Mouse (Mus musculus): Measurements from ENCODE around the gene Prkar1a.

Prkar1a gene

GRCm38 (mm10) chr11:109673741-109674140 is 24.5 kb downstream of the Prkar1a start:
- no peak for DNase-seq

GRCm38 (mm10) chr11:109674542-109674941 is 25.3 kb downstream of the Prkar1a start:
- DNase-seq = no peak

GRCm38 (mm10) chr11:109675208-109675607 is 26.0 kb downstream of the Prkar1a start:
- no peak for DNase-seq

- DNase-seq = no peak
Observed at GRCm38 (mm10) chr11:109675771-109676170, 26.6 kb downstream of the Prkar1a start.

GRCm38 (mm10) chr11:109676621-109677373 is 27.6 kb downstream of the Prkar1a start:
- DNase-seq = no peak

- DNase-seq = no peak
Observed at GRCm38 (mm10) chr11:109678291-109678690, 29.1 kb downstream of the Prkar1a start.

GRCm38 (mm10) chr11:109680934-109681333 is 31.7 kb downstream of the Prkar1a start:
- DNase-seq = no peak

- DNase-seq = no peak
Observed at GRCm38 (mm10) chr11:109681556-109681955, 32.4 kb downstream of the Prkar1a start.

GRCm38 (mm10) chr11:109682221-109682620 is 33.0 kb downstream of the Prkar1a start:
- DNase-seq = no peak

- DNase-seq = no peak
Observed at GRCm38 (mm10) chr11:109689539-109689938, 40.3 kb downstream of the Prkar1a start.

- no peak for DNase-seq
Observed at GRCm38 (mm10) chr11:109692737-109693136, 43.5 kb downstream of the Prkar1a start.

GRCm38 (mm10) chr11:109696519-109696918 is 47.3 kb downstream of the Prkar1a start:
- DNase-seq = no peak

- DNase-seq = no peak
Observed at GRCm38 (mm10) chr11:109697089-109697643, 48.0 kb downstream of the Prkar1a start.

GRCm38 (mm10) chr11:109698740-109699139 is 49.5 kb downstream of the Prkar1a start:
- DNase-seq = no peak

- no peak for DNase-seq
Observed at GRCm38 (mm10) chr11:109699784-109700183, 50.6 kb downstream of the Prkar1a start.

- DNase-seq = no peak
Observed at GRCm38 (mm10) chr11:109700761-109701160, 51.6 kb downstream of the Prkar1a start.

GRCm38 (mm10) chr11:109702031-109702815 is 53.0 kb downstream of the Prkar1a start:
- no peak for DNase-seq

GRCm38 (mm10) chr11:109703845-109704244 is 54.6 kb downstream of the Prkar1a start:
- DNase-seq = no peak

GRCm38 (mm10) chr11:109704311-109705205 is 55.4 kb downstream of the Prkar1a start:
- no peak for DNase-seq

GRCm38 (mm10) chr11:109705336-109706054 is 56.3 kb downstream of the Prkar1a start:
- DNase-seq = no peak

- DNase-seq = peak; percentile 44
Observed at GRCm38 (mm10) chr11:109706055-109706412, 56.8 kb downstream of the Prkar1a start.

GRCm38 (mm10) chr11:109706586-109706985 is 57.4 kb downstream of the Prkar1a start:
- DNase-seq = no peak
